Mouse (Mus musculus): Measurements from ENCODE around the gene Olfr384. TPM values are rescaled to one million over a fixed set of nuclear protein-coding genes. Genes with fewer than 3 reads are reported as not detected.
A peak's percentile ranks its signal among the peaks of the same experiment; 100 is the strongest.
"Not testable (repeated sequence)": the region's sequence is repeated elsewhere in the genome, so short reads cannot be mapped to it uniquely, and the experiment has no call there.

Gene Olfr384
- total RNA-seq (2021) (not detected), polyA plus RNA-seq (2012; rRNA removed) (not detected in 2 replicates)
- long read RNA-seq = 0 reads

DNA sequence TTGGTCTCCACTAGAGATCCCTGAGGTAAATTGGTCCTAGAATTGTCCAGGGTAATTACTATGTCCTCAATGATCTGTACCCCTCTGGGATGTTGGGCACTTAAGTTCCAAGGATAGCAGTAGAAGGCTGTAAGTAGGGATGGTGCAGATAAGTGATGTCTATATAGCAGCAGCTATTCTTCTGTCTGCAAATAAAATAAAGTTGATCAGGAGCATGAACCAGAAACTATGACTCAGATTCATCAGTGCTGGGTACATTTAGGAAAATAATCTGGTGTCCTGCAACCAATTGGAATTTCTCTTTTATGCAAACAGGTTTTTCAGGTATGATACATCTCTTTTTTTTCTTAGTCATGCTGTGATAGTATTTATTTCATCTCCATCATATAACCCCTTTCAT lies at the start of gene Olfr384:
TSS of gene Olfr384 (plus strand) at position 301 of the 400 bp plus-strand sequence.
- DNase-seq = no peak

- peak; percentile 20 for DNase-seq
Observed at GRCm38 (mm10) chr11:73579871-73580270, 18.5 kb upstream of the Olfr384 start.

DNA sequence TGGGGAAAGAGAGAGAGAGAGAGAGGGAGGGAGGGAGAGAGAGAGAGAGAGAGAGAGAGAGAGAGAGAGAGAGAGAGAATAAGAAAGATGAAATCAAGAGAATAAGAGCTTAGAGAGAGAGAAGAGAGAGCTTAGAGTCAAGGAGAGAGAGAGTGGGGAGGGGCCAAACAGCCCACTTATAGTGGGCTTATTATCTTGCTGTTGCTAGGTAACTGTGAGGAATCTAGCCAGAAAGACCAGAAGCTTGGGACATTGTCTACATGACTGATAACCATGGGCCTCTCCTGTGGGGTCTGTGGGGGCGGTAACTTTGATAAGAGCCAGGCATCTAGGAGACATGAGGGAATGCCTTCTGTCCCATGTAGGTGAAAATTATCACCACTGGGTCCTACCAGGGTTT lies 15.2 kb upstream of the Olfr384 start:
- not testable (repeated sequence) for DNase-seq

- no peak for DNase-seq
Observed at GRCm38 (mm10) chr11:73592908-73593307, 5.5 kb upstream of the Olfr384 start, which contains the start of gene Olfr385. TSS of gene Olfr385 (minus strand) at chr11:73593008.

Other genes starting within 250 kb of the Olfr384 start
- not detected for gene Olfr20, start 247.8 kb upstream of the Olfr384 start, total RNA-seq (2021)
- gene Olfr20, start 247.8 kb upstream of the Olfr384 start, polyA plus RNA-seq (2012; rRNA removed) = 0.22 and 0.31 TPM in 2 replicates
- not detected for gene Olfr376, start 227.3 kb upstream of the Olfr384 start, total RNA-seq (2021)
- gene Olfr376, start 227.3 kb upstream of the Olfr384 start, polyA plus RNA-seq (2012; rRNA removed) = not detected in 2 replicates
- not detected for gene Olfr1, start 199.0 kb upstream of the Olfr384 start, total RNA-seq (2021)
- not detected in 2 replicates for gene Olfr1, start 199.0 kb upstream of the Olfr384 start, polyA plus RNA-seq (2012; rRNA removed)
- not detected for gene Olfr378, start 170.1 kb upstream of the Olfr384 start, total RNA-seq (2021)
- not detected in 2 replicates for gene Olfr378, start 170.1 kb upstream of the Olfr384 start, polyA plus RNA-seq (2012; rRNA removed)
- gene Olfr380, start 141.1 kb upstream of the Olfr384 start, total RNA-seq (2021) = not detected
- gene Olfr380, start 141.1 kb upstream of the Olfr384 start, polyA plus RNA-seq (2012; rRNA removed) = not detected in 2 replicates
- not detected for gene Olfr381, start 107.0 kb upstream of the Olfr384 start, total RNA-seq (2021)
- gene Olfr381, start 107.0 kb upstream of the Olfr384 start, polyA plus RNA-seq (2012; rRNA removed) = not detected in 2 replicates
- gene Olfr382, start 81.4 kb upstream of the Olfr384 start, total RNA-seq (2021) = not detected
- gene Olfr382, start 81.4 kb upstream of the Olfr384 start, polyA plus RNA-seq (2012; rRNA removed) = not detected in 2 replicates
- gene Olfr385, start 5.6 kb upstream of the Olfr384 start, total RNA-seq (2021) = not detected
- not detected in 2 replicates for gene Olfr385, start 5.6 kb upstream of the Olfr384 start, polyA plus RNA-seq (2012; rRNA removed)
- gene Zfp735, start 90.2 kb downstream of the Olfr384 start, total RNA-seq (2021) = not detected
- gene Zfp735, start 90.2 kb downstream of the Olfr384 start, polyA plus RNA-seq (2012; rRNA removed) = not detected in 2 replicates
- gene Olfr389, start 182.1 kb downstream of the Olfr384 start, total RNA-seq (2021) = not detected
- not detected in 2 replicates for gene Olfr389, start 182.1 kb downstream of the Olfr384 start, polyA plus RNA-seq (2012; rRNA removed)
- not detected for gene Olfr390, start 184.4 kb downstream of the Olfr384 start, total RNA-seq (2021)
- gene Olfr390, start 184.4 kb downstream of the Olfr384 start, polyA plus RNA-seq (2012; rRNA removed) = not detected in 2 replicates
- gene Olfr391-ps, start 204.5 kb downstream of the Olfr384 start, total RNA-seq (2021) = not detected
- not detected in 2 replicates for gene Olfr391-ps, start 204.5 kb downstream of the Olfr384 start, polyA plus RNA-seq (2012; rRNA removed)
- gene Olfr392, start 218.5 kb downstream of the Olfr384 start, total RNA-seq (2021) = not detected
- not detected in 2 replicates for gene Olfr392, start 218.5 kb downstream of the Olfr384 start, polyA plus RNA-seq (2012; rRNA removed)

Data from adrenal gland, adult 2 months (tissue).